Mouse (Mus musculus) olfactory bulb, adult 2 months (tissue): ENCODE results near the gene Mapk8ip2.

ENCODE experiments used
- CTCF ChIP-seq: fragments of 200-500 bp; IDR thresholded peaks from 2 replicates; pipeline ENCODE4 v1.5.1; 2012; ENCODE audit warnings: low read depth, mild to moderate bottlenecking, low read length, moderate library complexity; ENCODE audit not compliant: insufficient read depth
- POLR2A ChIP-seq: fragments of 200-500 bp; IDR thresholded peaks from 2 replicates; pipeline ENCODE4 v1.6.1; 2012; ENCODE audit warnings: mild to moderate bottlenecking, low read depth, low read length, moderate library complexity; ENCODE audit not compliant: insufficient read depth

GRCm38 (mm10) chr15:89474596-89475292 lies 21.0 kb downstream of the Mapk8ip2 start:
- no peak for TF ChIP-seq CTCF
- no peak for TF ChIP-seq POLR2A
